Mouse (Mus musculus): Measurements from ENCODE around the gene Pde6b. TPM values are rescaled to one million over a fixed set of nuclear protein-coding genes. Genes with fewer than 3 reads are reported as not detected.

Pde6b gene
- total RNA-seq, 2 experiments from 2014 or later, result 0.16 to 0.27 TPM

- no peak for DNase-seq (ENCODE audit: low spot score in 2 of 2)
- intact Hi-C loops (cut with DNase I), result no loop called here
Observed at GRCm38 (mm10) chr5:108452422-108452821, 64.2 kb downstream of the Pde6b start.

- no peak for DNase-seq (ENCODE audit: low spot score in 2 of 2)
- intact Hi-C loops (cut with DNase I), result no loop called here
Observed at GRCm38 (mm10) chr5:108454094-108454493, 65.9 kb downstream of the Pde6b start.

- intact Hi-C loops (cut with DNase I), result no loop called here
- DNase-seq (ENCODE audit: low spot score in 2 of 2), result no peak
Observed at GRCm38 (mm10) chr5:108458706-108459105, 70.5 kb downstream of the Pde6b start.

GRCm38 (mm10) chr5:108460461-108460860, 72.3 kb downstream of the Pde6b start:
- intact Hi-C loops (cut with DNase I), result loop anchor here (2.0 to 5.0 kb wide), 2 partner anchors 26 to 93 kb away; partner anchors contain the start of genes Atp5k and Gm42517
- DNase-seq (ENCODE audit: low spot score in 2 of 2), result no peak

GRCm38 (mm10) chr5:108461082-108462065, 73.2 kb downstream of the Pde6b start, which contains the start of gene Pcgf3:
TSS of gene Pcgf3 (plus strand) at chr5:108461232.
- intact Hi-C loops (cut with DNase I), result loop anchor here (2.0 to 5.0 kb wide), 2 partner anchors 27 to 94 kb away; partner anchors contain the start of genes Atp5k and Gm42517
- DNase-seq (ENCODE audit: low spot score in 2 of 2), result peak; percentile 92 to 98

- intact Hi-C loops (cut with DNase I), result loop anchor here (5.0 kb wide), 1 partner anchor 95 kb away; the partner anchor contains the start of gene Gm42517
- no peak for DNase-seq (ENCODE audit: low spot score in 2 of 2)
Observed at GRCm38 (mm10) chr5:108462446-108462845, 74.3 kb downstream of the Pde6b start.

- intact Hi-C loops (cut with DNase I), result no loop called here
Observed at GRCm38 (mm10) chr5:108465131-108465891, 77.1 kb downstream of the Pde6b start.

GRCm38 (mm10) chr5:108466647-108467046, 78.5 kb downstream of the Pde6b start:
- intact Hi-C loops (cut with DNase I), result no loop called here
- no peak for DNase-seq (ENCODE audit: low spot score in 2 of 2)

More at GRCm38 (mm10) chr5:108465131-108465891, 77.1 kb downstream of the Pde6b start:
- DNase-seq (ENCODE audit: low spot score in 2 of 2), result no peak

- no peak for DNase-seq (ENCODE audit: low spot score in 2 of 2)
Observed at GRCm38 (mm10) chr5:108469617-108470016, 81.4 kb downstream of the Pde6b start.

GRCm38 (mm10) chr5:108473737-108474136, 85.5 kb downstream of the Pde6b start:
- no peak for DNase-seq (ENCODE audit: low spot score in 2 of 2)
- intact Hi-C loops (cut with DNase I), result no loop called here

More at GRCm38 (mm10) chr5:108469617-108470016, 81.4 kb downstream of the Pde6b start:
- intact Hi-C loops (cut with DNase I), result no loop called here

- no peak for DNase-seq (ENCODE audit: low spot score in 2 of 2)
- intact Hi-C loops (cut with DNase I), result no loop called here
Observed at GRCm38 (mm10) chr5:108475977-108476376, 87.8 kb downstream of the Pde6b start.

Other genes with a start within 250 kb of the Pde6b start
- gene Dr1, start 119.5 kb upstream of the Pde6b start, total RNA-seq (2021), result 10 to 100 TPM; 36.4 to 38.9 TPM
- 10 to 100 TPM; 12.5 TPM for gene Pigg, start 75.8 kb upstream of the Pde6b start, total RNA-seq (2021)
- gene Gm42517, start 20.5 kb upstream of the Pde6b start, total RNA-seq (2021), result 10 to 100 TPM; 69.2 to 70.0 TPM
- 100 to 1,000 TPM; 270 to 287 TPM for gene Atp5k, start 46.1 kb downstream of the Pde6b start, total RNA-seq (2021)
- under 1 TPM; 0.25 to 0.69 TPM for gene Mfsd7a, start 60.5 kb downstream of the Pde6b start, total RNA-seq (2021)
- 10 to 100 TPM; 47.2 to 58.5 TPM for gene Pcgf3, start 72.8 kb downstream of the Pde6b start, total RNA-seq (2021)
- gene Cplx1, start 161.6 kb downstream of the Pde6b start, total RNA-seq (2021), result 100 to 1,000 TPM; 640 to 650 TPM
- gene Gak, start 241.4 kb downstream of the Pde6b start, total RNA-seq (2021), result 10 to 100 TPM; 98.6 to 99.1 TPM
- 10 to 100 TPM; 37.4 to 42.1 TPM for gene Tmem175, start 241.4 kb downstream of the Pde6b start, total RNA-seq (2021)

All from left cerebral cortex, postnatal 25 days (tissue).